Mouse (Mus musculus) intestine, embryonic 14.5 days (tissue): ENCODE measurements at regions not wholly inside any gene's neighbourhood (a gene's known extent, or its start where the extent isn't known, plus 50 kb on each side); places are given as distances from the start of the nearest gene placed in this dataset.

Experiments used
- ATAC-seq: fragments of 200-750 bp; cut with Nextera tagmentation; replicated peaks from 2 replicates; pipeline ENCODE4 v1.8.0; 2017; ENCODE audit warnings: low read depth, moderate number of reproducible peaks, moderate TSS enrichment, moderate library complexity; ENCODE audit not compliant: low FRiP score, low TSS enrichment
- DNase-seq: peaks from one replicate; pipeline ENCODE4 v3.0.0-alpha.2; 2018; ENCODE audit warnings: low spot score
- H3K27ac ChIP-seq: fragments of 300-500 bp; sonication (generic); 2 replicates; pipeline ENCODE4 v1.5.1; 2014; ENCODE audit warnings: low read depth, mild to moderate bottlenecking, control low read depth
- H3K27me3 ChIP-seq: fragments of 300-500 bp; sonication (generic); replicated peaks from 2 replicates; pipeline ENCODE4 v1.6.1; 2014; ENCODE audit warnings: low read length, control low read depth; ENCODE audit not compliant: control insufficient read depth, insufficient read depth
- H3K36me3 ChIP-seq: fragments of 300-500 bp; sonication (generic); 2 replicates; pipeline ENCODE4 v1.6.1; 2014; ENCODE audit warnings: low read length, control low read depth; ENCODE audit not compliant: control insufficient read depth, insufficient read depth
- H3K4me1 ChIP-seq: fragments of 300-500 bp; sonication (generic); replicated peaks from 2 replicates; pipeline ENCODE4 v1.6.1; 2014; ENCODE audit warnings: low read length, control low read depth, mixed read lengths; ENCODE audit not compliant: control insufficient read depth, insufficient read depth
- H3K4me2 ChIP-seq: fragments of 300-500 bp; sonication (generic); 2 replicates; pipeline ENCODE4 v1.6.1; 2014; ENCODE audit warnings: low read length
- H3K4me3 ChIP-seq: fragments of 300-500 bp; sonication (generic); 2 replicates; pipeline ENCODE4 v1.5.1; 2014; ENCODE audit warnings: low read depth, low read length, control low read depth, mixed read lengths
- H3K9ac ChIP-seq: fragments of 300-500 bp; sonication (generic); 2 replicates; pipeline ENCODE4 v1.6.1; 2014; ENCODE audit warnings: mild to moderate bottlenecking, low read length
- H3K9me3 ChIP-seq: fragments of 300-500 bp; sonication (generic); 2 replicates; pipeline ENCODE4 v1.6.1; 2016; ENCODE audit warnings: low read length, control low read depth; ENCODE audit not compliant: control insufficient read depth
- WGBS: fragments of 180-500 bp; shearing (Covaris S2); extraction: QIAGEN DNeasy Blood & Tissue Kit; methylation state at CpG from one replicate; pipeline ENCODE4 v1.1.7; 2014; 5-methylcytosine and 5-hydroxymethylcytosine counted together

- Histone ChIP-seq H3K27ac (no peak overlapping the region), H3K36me3 (no peaks in the 10 kb centered on the region), H3K27me3 (no peaks in the 10 kb centered on the region), H3K4me3 (no peak overlapping the region), H3K9me3 (no peaks in the 10 kb centered on the region), H3K4me2 (no peak overlapping the region), H3K4me1 (no peaks in the 10 kb centered on the region), H3K9ac (no peak overlapping the region)
- 93% methylated on average over 1 of the region's 1 CpGs for WGBS
- ATAC-seq (no peak), DNase-seq (no peak)
Measured at GRCm38 (mm10) chr4:55148380-55148779, 201.5 kb upstream of the Rad23b start.

GRCm38 (mm10) chr4:55154556-55154955 is 195.3 kb upstream of the Rad23b start:
- Histone ChIP-seq H3K36me3 (no peaks in the 10 kb centered on the region), H3K4me3 (no peak overlapping the region), H3K4me1 (no peaks in the 10 kb centered on the region), H3K27ac (no peak overlapping the region), H3K27me3 (no peaks in the 10 kb centered on the region), H3K9me3 (no peaks in the 10 kb centered on the region), H3K9ac (no peak overlapping the region), H3K4me2 (no peak overlapping the region)
- ATAC-seq (no peak), DNase-seq (no peak)
- WGBS, result 88% methylated on average over 3 of the region's 3 CpGs

DNA sequence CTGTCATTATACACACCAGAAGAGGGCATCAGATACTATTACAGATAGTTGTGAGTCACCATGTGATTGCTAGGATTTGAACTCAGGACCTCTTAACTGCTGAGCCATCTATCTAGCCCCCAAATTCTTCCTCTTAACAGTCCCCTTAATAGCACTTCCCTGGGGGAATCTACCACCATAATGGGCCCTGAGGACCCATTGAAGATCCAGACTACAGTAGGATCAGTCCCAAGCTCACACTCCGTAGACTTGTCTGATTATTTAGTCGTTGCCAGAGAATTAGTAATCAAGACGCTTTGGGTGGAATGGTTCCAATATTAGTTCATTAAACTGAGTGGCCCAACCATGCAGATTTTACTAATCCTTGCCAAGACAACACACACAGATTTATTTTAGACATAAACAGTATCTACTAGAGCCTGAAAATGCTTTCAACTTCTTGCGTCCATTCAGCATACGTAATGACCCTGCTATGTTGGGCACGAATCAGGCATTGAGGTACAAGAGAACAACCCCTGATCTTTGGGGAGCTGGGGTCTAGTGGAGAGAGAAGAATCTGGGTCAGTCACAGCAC is 191.6 kb upstream of the Rad23b start:
- no peak overlapping the region for H3K9ac ChIP-seq
- no peaks in the 10 kb centered on the region for H3K27me3 ChIP-seq
- DNase-seq (no peak), ATAC-seq (no peak)
- no peaks in the 10 kb centered on the region for H3K9me3 ChIP-seq
- H3K4me1 ChIP-seq, result no peaks in the 10 kb centered on the region
- H3K36me3 ChIP-seq, result no peaks in the 10 kb centered on the region
- H3K27ac ChIP-seq, result no peak overlapping the region
- H3K4me3 ChIP-seq, result no peak overlapping the region
- no peak overlapping the region for H3K4me2 ChIP-seq
- 90% methylated on average over 6 of the region's 6 CpGs for WGBS

GRCm38 (mm10) chr4:55166266-55166665 is 183.6 kb upstream of the Rad23b start:
- no peak for ATAC-seq
- no peaks in the 10 kb centered on the region for H3K36me3 ChIP-seq
- H3K4me3 ChIP-seq, result no peak overlapping the region
- no peak overlapping the region for H3K27ac ChIP-seq
- no peaks in the 10 kb centered on the region for H3K27me3 ChIP-seq
- H3K4me1 ChIP-seq, result no peaks in the 10 kb centered on the region
- H3K9me3 ChIP-seq, result no peaks in the 10 kb centered on the region
- no peak overlapping the region for H3K4me2 ChIP-seq
- 91% methylated on average over 6 of the region's 6 CpGs for WGBS
- H3K9ac ChIP-seq, result no peak overlapping the region
- no peak for DNase-seq

DNA sequence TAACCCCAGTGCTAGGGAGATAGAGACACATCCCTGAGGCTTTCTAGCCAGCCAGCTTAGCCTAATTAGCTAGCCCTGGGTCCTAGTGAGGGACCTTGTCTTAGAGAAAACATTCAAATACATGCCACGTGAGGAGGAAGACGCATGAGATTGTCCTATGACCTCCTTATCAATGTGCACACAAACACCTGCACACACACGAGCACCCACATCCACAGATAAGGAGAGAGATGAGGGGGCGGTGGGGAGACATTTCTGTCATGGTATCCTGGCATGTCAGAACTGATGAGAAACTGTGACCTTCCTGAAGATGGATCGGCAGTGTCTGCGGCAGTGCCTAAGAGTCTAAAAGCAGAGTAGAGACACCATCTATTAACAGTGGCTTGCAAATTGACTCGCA is 180.8 kb upstream of the Rad23b start:
- Histone ChIP-seq H3K4me3 (no peak overlapping the region), H3K36me3 (no peaks in the 10 kb centered on the region), H3K4me2 (no peak overlapping the region), H3K4me1 (no peaks in the 10 kb centered on the region), H3K27me3 (no peaks in the 10 kb centered on the region), H3K27ac (no peak overlapping the region), H3K9ac (no peak overlapping the region), H3K9me3 (no peaks in the 10 kb centered on the region)
- DNase-seq (no peak), ATAC-seq (no peak)
- WGBS, result 51% methylated on average over 7 of the region's 7 CpGs

GRCm38 (mm10) chr4:55172334-55172891 is 177.4 kb upstream of the Rad23b start:
- Histone ChIP-seq H3K9me3 (no peaks in the 10 kb centered on the region), H3K4me1 (no peaks in the 10 kb centered on the region), H3K36me3 (no peaks in the 10 kb centered on the region), H3K27ac (no peak overlapping the region), H3K4me2 (no peak overlapping the region), H3K9ac (no peak overlapping the region), H3K4me3 (no peak overlapping the region), H3K27me3 (no peaks in the 10 kb centered on the region)
- DNase-seq, result no peak
- ATAC-seq, result no peak
- WGBS, result 72% methylated on average over 6 of the region's 6 CpGs

- Histone ChIP-seq H3K9ac (no peak overlapping the region), H3K4me1 (no peaks in the 10 kb centered on the region), H3K36me3 (no peaks in the 10 kb centered on the region), H3K27ac (no peak overlapping the region), H3K4me3 (no peak overlapping the region), H3K9me3 (no peaks in the 10 kb centered on the region), H3K27me3 (no peaks in the 10 kb centered on the region), H3K4me2 (no peak overlapping the region)
- DNase-seq, result no peak
- WGBS, result 67% methylated on average over 3 of the region's 3 CpGs
- no peak for ATAC-seq
Measured at GRCm38 (mm10) chr4:55176026-55176425, 173.8 kb upstream of the Rad23b start.

GRCm38 (mm10) chr4:55179456-55179855 is 170.4 kb upstream of the Rad23b start:
- no peak for DNase-seq
- Histone ChIP-seq H3K27me3 (no peaks in the 10 kb centered on the region), H3K27ac (no peak overlapping the region), H3K36me3 (no peaks in the 10 kb centered on the region), H3K9me3 (no peaks in the 10 kb centered on the region), H3K9ac (no peak overlapping the region), H3K4me3 (no peak overlapping the region), H3K4me1 (no peaks in the 10 kb centered on the region), H3K4me2 (no peak overlapping the region)
- no peak for ATAC-seq
- WGBS, result 81% methylated on average over 2 of the region's 2 CpGs

DNA sequence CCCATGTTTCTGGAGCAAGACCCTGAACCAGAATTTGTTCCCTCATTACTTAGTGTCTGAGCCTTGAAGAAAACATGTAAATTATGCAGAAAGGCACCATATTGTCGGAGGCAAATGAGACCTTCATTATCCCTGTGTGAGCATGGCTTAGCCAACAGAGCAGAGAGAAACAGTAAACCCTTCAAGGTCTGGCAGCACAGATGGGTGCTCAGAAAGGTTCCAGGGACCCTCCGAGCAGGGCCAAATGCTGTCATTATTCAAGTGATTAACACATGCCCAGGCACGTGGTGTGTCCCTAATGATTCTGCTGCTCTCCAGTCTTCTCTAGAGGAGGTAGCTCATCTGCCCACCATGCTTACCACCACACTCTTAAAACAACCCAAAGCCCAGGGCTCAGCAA is 166.3 kb upstream of the Rad23b start:
- no peak for ATAC-seq
- no peak overlapping the region for H3K9ac ChIP-seq
- H3K4me1 ChIP-seq, result no peaks in the 10 kb centered on the region
- no peak overlapping the region for H3K4me2 ChIP-seq
- no peak for DNase-seq
- H3K27me3 ChIP-seq, result no peaks in the 10 kb centered on the region
- H3K4me3 ChIP-seq, result no peak overlapping the region
- WGBS, result 65% methylated on average over 3 of the region's 3 CpGs
- no peak overlapping the region for H3K27ac ChIP-seq
- no peaks in the 10 kb centered on the region for H3K9me3 ChIP-seq
- no peaks in the 10 kb centered on the region for H3K36me3 ChIP-seq
